Mouse (Mus musculus): Measurements from ENCODE around the gene Hist1h1c. TPM values are rescaled to one million over a fixed set of nuclear protein-coding genes. Genes with fewer than 3 reads are reported as not detected.
"Not testable (repeated sequence)": the region's sequence is repeated elsewhere in the genome, so short reads cannot be mapped to it uniquely, and the experiment has no call there.

The Hist1h1c gene
- polyA plus RNA-seq, 1 experiment, result 46.7 TPM

DNA sequence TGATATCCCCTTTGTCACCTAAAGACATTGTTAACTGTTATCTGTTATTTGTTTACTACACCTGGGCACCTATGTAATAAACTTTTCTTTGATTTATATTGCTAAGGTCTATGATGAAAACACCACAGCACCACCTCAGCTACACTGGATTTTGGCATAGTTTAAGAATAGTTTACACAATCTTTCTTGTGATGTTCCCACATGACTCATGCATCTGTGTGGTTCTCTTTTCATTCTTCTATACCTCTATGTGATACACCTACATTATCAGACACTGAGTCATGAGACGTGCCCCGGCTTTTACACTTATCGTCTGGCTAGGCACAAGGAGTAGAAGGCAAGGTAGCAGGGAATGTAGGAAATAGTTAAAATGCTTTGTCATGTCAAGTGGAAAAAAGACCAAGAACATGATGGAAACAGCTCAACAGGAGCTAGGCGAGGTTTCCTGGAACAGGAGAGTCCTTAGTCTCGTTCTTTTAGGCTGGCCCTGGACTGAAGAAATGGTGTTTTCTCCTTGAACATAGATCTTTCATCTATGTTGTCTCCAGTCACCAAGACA, 11.0 kb downstream of the Hist1h1c start:
- no peak for TF ChIP-seq POLR2A (IDR thresholded peaks at IDR 0.05; ENCODE audit: borderline replicate concordance, extremely low read depth, low read depth, low read length)
- TF ChIP-seq CTCF (IDR thresholded peaks at IDR 0.05; ENCODE audit: insufficient read depth, low read length), result no peak

GRCm38 (mm10) chr13:23750839-23751477, 12.3 kb downstream of the Hist1h1c start, which contains the start of gene Hist1h2ab:
Gene Hist1h2ab (plus strand): TSS chr13:23751126.
- DNase-seq, result peak; percentile 55
- TF ChIP-seq POLR2A (IDR thresholded peaks at IDR 0.05; ENCODE audit: borderline replicate concordance, extremely low read depth, low read depth, low read length), result peak; percentile 33; the same call in 1 of the 2 replicates
- under 1% methylated on average over 34 of the region's 47 CpGs for WGBS

More for the DNA sequence above, 11.0 kb downstream of the Hist1h1c start:
- DNase-seq, result no peak
- Histone ChIP-seq H3K4me3 (replicated peaks; ENCODE audit: extremely low read depth, low read depth, low read length) (no peak overlapping the region), H3K4me1 (ENCODE audit: control insufficient read depth, insufficient read depth, low read length) (peaks cover 3% of the 10 kb centered on the region; the same call in 1 of the 2 replicates)
- WGBS, result 82% methylated on average over 5 of the region's 5 CpGs

GRCm38 (mm10) chr13:23751478-23751956, 12.9 kb downstream of the Hist1h1c start:
- peak overlapping the region; percentile 16 for H3K4me3 ChIP-seq (replicated peaks; ENCODE audit: extremely low read depth, low read depth, low read length)

More at GRCm38 (mm10) chr13:23750839-23751477, 12.3 kb downstream of the Hist1h1c start, which contains the start of gene Hist1h2ab:
- peak within 1 kb of the TSS; percentile 62 for H3K4me3 ChIP-seq (replicated peaks; ENCODE audit: extremely low read depth, low read depth, low read length)
- not testable (repeated sequence) for H3K4me1 ChIP-seq (ENCODE audit: control insufficient read depth, insufficient read depth, low read length)

GRCm38 (mm10) chr13:23752067-23752741, 13.6 kb downstream of the Hist1h1c start, which contains the start of gene Hist1h3b:
Gene Hist1h3b (plus strand): TSS chr13:23752267.
- 3% methylated on average over 18 of the region's 47 CpGs for WGBS
- H3K4me1 ChIP-seq (ENCODE audit: control insufficient read depth, insufficient read depth, low read length), result not testable (repeated sequence)
- H3K4me3 ChIP-seq (replicated peaks; ENCODE audit: extremely low read depth, low read depth, low read length), result peak within 1 kb of the TSS; percentile 16
- DNase-seq, result peak; percentile 68

More at GRCm38 (mm10) chr13:23751478-23751956, 12.9 kb downstream of the Hist1h1c start:
- DNase-seq, result no peak
- peaks cover 3% of the 10 kb centered on the region; the same call in 1 of the 2 replicates for H3K4me1 ChIP-seq (ENCODE audit: control insufficient read depth, insufficient read depth, low read length)
- 2% methylated on average over 11 of the region's 11 CpGs for WGBS
- no peak for TF ChIP-seq CTCF (IDR thresholded peaks at IDR 0.05; ENCODE audit: insufficient read depth, low read length)
- no peak for TF ChIP-seq POLR2A (IDR thresholded peaks at IDR 0.05; ENCODE audit: borderline replicate concordance, extremely low read depth, low read depth, low read length)

DNA sequence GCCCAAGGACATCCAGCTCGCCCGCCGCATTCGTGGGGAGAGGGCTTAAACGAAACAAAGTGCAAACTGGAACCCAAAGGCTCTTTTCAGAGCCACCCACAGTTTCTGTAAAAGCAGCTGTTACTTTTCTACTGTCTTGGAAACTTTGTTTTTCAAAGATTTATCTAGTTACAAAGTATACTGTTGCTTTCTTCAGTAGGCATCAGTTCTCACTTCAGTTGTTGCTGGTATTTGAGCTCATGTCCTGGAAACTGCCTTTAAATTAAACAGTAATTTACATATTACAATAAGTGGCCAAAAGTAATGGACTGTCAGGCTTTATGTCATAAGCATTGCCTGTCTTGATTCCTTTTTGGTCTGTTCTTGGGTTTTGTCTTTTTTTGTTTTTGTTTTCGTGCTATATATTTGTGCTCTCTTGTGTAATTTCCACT, 14.1 kb downstream of the Hist1h1c start:
- TF ChIP-seq POLR2A (IDR thresholded peaks at IDR 0.05; ENCODE audit: borderline replicate concordance, extremely low read depth, low read depth, low read length) (no peak), CTCF (IDR thresholded peaks at IDR 0.05; ENCODE audit: insufficient read depth, low read length) (no peak)
- Histone ChIP-seq H3K4me3 (replicated peaks; ENCODE audit: extremely low read depth, low read depth, low read length) (no peak overlapping the region), H3K4me1 (ENCODE audit: control insufficient read depth, insufficient read depth, low read length) (no peaks in the 10 kb centered on the region; the same call in none of the 2 replicates)
- no peak for DNase-seq
- WGBS, result 15% methylated on average over 6 of the region's 6 CpGs

- DNase-seq, result no peak
- Histone ChIP-seq H3K4me1 (ENCODE audit: control insufficient read depth, insufficient read depth, low read length) (no peaks in the 10 kb centered on the region; the same call in none of the 2 replicates), H3K4me3 (replicated peaks; ENCODE audit: extremely low read depth, low read depth, low read length) (no peak overlapping the region)
- WGBS, result 49% methylated on average over 4 of the region's 4 CpGs
- no peak for TF ChIP-seq POLR2A (IDR thresholded peaks at IDR 0.05; ENCODE audit: borderline replicate concordance, extremely low read depth, low read depth, low read length)
- TF ChIP-seq CTCF (IDR thresholded peaks at IDR 0.05; ENCODE audit: insufficient read depth, low read length), result no peak
Observed at GRCm38 (mm10) chr13:23753314-23754078, 14.9 kb downstream of the Hist1h1c start.

GRCm38 (mm10) chr13:23755000-23755399, 16.4 kb downstream of the Hist1h1c start:
- TF ChIP-seq POLR2A (IDR thresholded peaks at IDR 0.05; ENCODE audit: borderline replicate concordance, extremely low read depth, low read depth, low read length) (no peak), CTCF (IDR thresholded peaks at IDR 0.05; ENCODE audit: insufficient read depth, low read length) (no peak)
- no peak overlapping the region for H3K4me3 ChIP-seq (replicated peaks; ENCODE audit: extremely low read depth, low read depth, low read length)
- no peak for DNase-seq
- H3K4me1 ChIP-seq (ENCODE audit: control insufficient read depth, insufficient read depth, low read length), result no peaks in the 10 kb centered on the region; the same call in none of the 2 replicates

- Histone ChIP-seq H3K4me1 (ENCODE audit: control insufficient read depth, insufficient read depth, low read length) (peaks cover 2% of the 10 kb centered on the region), H3K4me3 (replicated peaks; ENCODE audit: extremely low read depth, low read depth, low read length) (peak within 1 kb of the TSS; percentile 18)
- TF ChIP-seq CTCF (IDR thresholded peaks at IDR 0.05; ENCODE audit: insufficient read depth, low read length), result no peak
- peak; percentile 85; the same call in 1 of the 2 replicates for TF ChIP-seq POLR2A (IDR thresholded peaks at IDR 0.05; ENCODE audit: borderline replicate concordance, extremely low read depth, low read depth, low read length)
- WGBS, result under 1% methylated on average over 20 of the region's 22 CpGs
- peak; percentile 75 for DNase-seq
Observed at GRCm38 (mm10) chr13:23756790-23757189, 18.2 kb downstream of the Hist1h1c start, which contains the start of gene Hist1h4b. Gene Hist1h4b (plus strand): TSS chr13:23757013.
